Comparison of ENCODE assay signal across 8 mouse cellular contexts in the genomic region with DNA sequence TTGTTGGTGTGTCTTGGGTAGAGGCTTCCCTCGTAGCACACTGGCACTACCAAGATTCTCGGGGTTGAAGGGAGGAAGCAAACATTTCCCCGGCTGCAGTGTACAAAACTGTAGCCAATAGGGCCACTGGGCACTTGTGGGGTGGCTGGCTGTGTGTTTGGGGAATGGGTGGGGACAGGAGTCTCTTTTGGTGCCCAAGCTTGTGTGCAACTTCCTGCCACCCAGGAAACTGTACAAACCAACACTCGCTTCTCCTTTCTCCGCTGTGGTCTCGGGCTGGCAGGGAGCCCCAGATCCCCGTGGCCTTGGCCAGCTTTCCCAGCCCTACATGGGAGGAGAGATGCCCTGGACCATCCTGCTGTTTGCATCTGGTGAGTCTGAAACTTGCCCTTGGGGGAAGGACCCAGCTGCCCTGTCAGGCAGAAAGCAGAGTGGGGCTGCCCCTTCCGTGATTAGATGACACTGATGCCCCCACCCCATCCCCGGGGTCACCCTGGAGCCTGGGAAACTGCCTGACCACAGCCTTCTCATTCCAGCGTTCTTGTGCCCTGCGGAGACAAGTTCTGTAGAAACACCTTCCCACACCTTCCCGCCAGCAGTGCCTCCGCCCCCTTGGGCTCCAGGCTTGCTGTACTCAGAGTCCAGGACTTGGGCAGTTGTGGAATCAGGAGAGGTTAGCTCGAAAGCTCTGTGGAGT. TPM values are rescaled to one million over a fixed set of nuclear protein-coding genes. Genes with fewer than 3 reads are reported as not detected.
DNase-seq lines count a peak whose midpoint lies in the region; ATAC-seq and TF ChIP-seq lines count a peak whose summit lies in the region.

A gene (plus strand): TSS at position 240 of the 697 bp plus-strand sequence.

- no peaks in the 10 kb centered on the region for H3K36me3 ChIP-seq in intestine, embryonic 16.5 days (ENCODE audit: control insufficient read depth, insufficient read depth, low read length)
- H3K36me3 ChIP-seq in intestine, embryonic 15.5 days, result no peaks in the 10 kb centered on the region
- no peaks in the 10 kb centered on the region for H3K36me3 ChIP-seq in embryonic facial prominence, embryonic 14.5 days (ENCODE audit: control insufficient read depth, insufficient read depth, low read length)
- H3K36me3 ChIP-seq in splenic B cell, adult 2 months (ENCODE audit: control insufficient read depth, insufficient read depth, low read length, poor library complexity, severe bottlenecking), result peaks cover 7% of the 10 kb centered on the region

- peak within 1 kb of the TSS; percentile 24; the same call in 1 of the 2 replicates for H3K9ac ChIP-seq in intestine, embryonic 16.5 days (ENCODE audit: low read depth, low read length)
- no peak within 1 kb of the TSS for H3K9ac ChIP-seq in intestine, embryonic 15.5 days
- H3K9ac ChIP-seq in embryonic facial prominence, embryonic 14.5 days (ENCODE audit: low read depth, low read length), result no peak within 1 kb of the TSS

- no peaks in the 10 kb centered on the region for H3K4me1 ChIP-seq in intestine, embryonic 16.5 days (ENCODE audit: control insufficient read depth, insufficient read depth, low read length)
- H3K4me1 ChIP-seq in intestine, embryonic 15.5 days (replicated peaks), result no peaks in the 10 kb centered on the region
- H3K4me1 ChIP-seq in embryonic facial prominence, embryonic 14.5 days (ENCODE audit: control insufficient read depth, insufficient read depth, low read length), result 0 out of 2 replicates have a peak, but pooled peaks cover 3% of the 10 kb centered on the region
- no peaks in the 10 kb centered on the region for H3K4me1 ChIP-seq in lung, adult 2 months (ENCODE audit: control insufficient read depth, insufficient read depth, low read length)

- H3K27me3 ChIP-seq in intestine, embryonic 16.5 days (replicated peaks; ENCODE audit: control insufficient read depth, insufficient read depth, low read length), result no peaks in the 10 kb centered on the region
- H3K27me3 ChIP-seq in intestine, embryonic 15.5 days (replicated peaks), result no peaks in the 10 kb centered on the region
- H3K27me3 ChIP-seq in embryonic facial prominence, embryonic 14.5 days (replicated peaks; ENCODE audit: control insufficient read depth, insufficient read depth, low read length), result no peaks in the 10 kb centered on the region
- no peaks in the 10 kb centered on the region for H3K27me3 ChIP-seq in splenic B cell, adult 2 months (ENCODE audit: control insufficient read depth, insufficient read depth, low read length, poor library complexity, severe bottlenecking)

- ATAC-seq in intestine, embryonic 16.5 days, result no peak
- ATAC-seq in intestine, embryonic 15.5 days, result no peak
- ATAC-seq in embryonic facial prominence, embryonic 14.5 days (ENCODE audit: low read depth), result no peak

- no peak within 1 kb of the TSS for H3K4me3 ChIP-seq in intestine, embryonic 16.5 days (ENCODE audit: low read length)
- no peak within 1 kb of the TSS for H3K4me3 ChIP-seq in intestine, embryonic 15.5 days (replicated peaks)
- H3K4me3 ChIP-seq in embryonic facial prominence, embryonic 14.5 days (ENCODE audit: low read depth, low read length), result no peak within 1 kb of the TSS
- H3K4me3 ChIP-seq in lung, adult 2 months (replicated peaks; ENCODE audit: extremely low read depth, low read depth, low read length), result peak within 1 kb of the TSS; percentile 52

- TF ChIP-seq CTCF in lung, adult 2 months (IDR thresholded peaks at IDR 0.05; ENCODE audit: insufficient read depth, low read length), result no peak

- TF ChIP-seq POLR2A in lung, adult 2 months (IDR thresholded peaks at IDR 0.05; ENCODE audit: borderline replicate concordance, extremely low read depth, low read depth, low read length), result no peak

- WGBS in intestine, embryonic 16.5 days, result 58% methylated on average over 14 of the region's 14 CpGs
- WGBS in intestine, embryonic 15.5 days, result 63% methylated on average over 14 of the region's 14 CpGs
- 51% methylated on average over 14 of the region's 14 CpGs for WGBS in embryonic facial prominence, embryonic 14.5 days
- WGBS in lung, adult 2 months, result 33% methylated on average over 14 of the region's 14 CpGs

- DNase-seq in embryonic facial prominence, embryonic 14.5 days (ENCODE audit: low spot score), result no peak
- DNase-seq in lung, adult 2 months, result no peak
- DNase-seq in splenic B cell, adult 2 months (ENCODE audit: low read depth, low spot score), result peak; percentile 64
- DNase-seq in cerebellum, postnatal 36 days, result no peak
- no peak for DNase-seq in gastrocnemius, postnatal 10 days
- no peak for DNase-seq in frontal cortex, postnatal 14 days (ENCODE audit: low spot score in 2 of 2)

- no peak within 1 kb of the TSS for H3K4me2 ChIP-seq in intestine, embryonic 16.5 days (ENCODE audit: low read depth, low read length)
- no peak within 1 kb of the TSS for H3K4me2 ChIP-seq in intestine, embryonic 15.5 days (replicated peaks)
- H3K4me2 ChIP-seq in embryonic facial prominence, embryonic 14.5 days (ENCODE audit: low read depth, low read length), result no peak within 1 kb of the TSS

- H3K9me3 ChIP-seq in intestine, embryonic 16.5 days (ENCODE audit: control insufficient read depth, low read length), result no peaks in the 10 kb centered on the region
- H3K9me3 ChIP-seq in intestine, embryonic 15.5 days, result no peaks in the 10 kb centered on the region
- no peaks in the 10 kb centered on the region for H3K9me3 ChIP-seq in embryonic facial prominence, embryonic 14.5 days (ENCODE audit: control insufficient read depth, low read length)

- no peak within 1 kb of the TSS for H3K27ac ChIP-seq in intestine, embryonic 16.5 days (ENCODE audit: low read length)
- H3K27ac ChIP-seq in intestine, embryonic 15.5 days, result no peak within 1 kb of the TSS
- 0 out of 2 replicates have a peak within 1 kb of the TSS, but pooled peaks have one; percentile 10 for H3K27ac ChIP-seq in embryonic facial prominence, embryonic 14.5 days (replicated peaks; ENCODE audit: low read depth, low read length)

RNA-seq across cellular contexts. Expression of the gene that starts here (rescaled TPM):
- polyA plus RNA-seq in intestine, embryonic 16.5 days (2015; fragmentation: Nextera tagmentation; extraction: Ambion mirVana), result 2.1 and 3.2 TPM in 2 replicates
- 2.5 and 3.0 TPM in 2 replicates for polyA plus RNA-seq in intestine, embryonic 15.5 days (2015; fragmentation: Nextera tagmentation; extraction: Ambion mirVana)
- polyA plus RNA-seq in embryonic facial prominence, embryonic 14.5 days (2014; fragmentation: Nextera tagmentation; extraction: Ambion mirVana), result 2.0 and 2.1 TPM in 2 replicates
- polyA plus RNA-seq in lung, adult 2 months (2012; rRNA removed), result 7.8 and 11.3 TPM in 2 replicates
- total RNA-seq in gastrocnemius, postnatal 10 days (2021), result 1 to 10 TPM; 1.4 to 2.5 TPM
